Comparison of ENCODE assay signal across 33 mouse cellular contexts in genomic region chr2:7224346-7225071, GRCm38 (mm10).
A peak's percentile ranks its signal among the peaks of the same experiment; 100 is the strongest.
DNase-seq lines count a peak whose midpoint lies in the region; ATAC-seq and TF ChIP-seq lines count a peak whose summit lies in the region.
"Had no signal": no experiment of that assay in that cellular context is flagged by ENCODE, and none has a peak within 500 bp of the region (broad histone marks: within the 10 kb centered on the region; RNA-seq: fewer than 3 reads in every experiment).

No protein-coding gene starts in this region.

- no peaks in the 10 kb centered on the region for H3K27me3 ChIP-seq in kidney, postnatal 0 days (ENCODE audit: insufficient read depth, low read length)
- no peaks in the 10 kb centered on the region for H3K27me3 ChIP-seq in heart, embryonic 12.5 days (replicated peaks)
- H3K27me3 ChIP-seq: embryonic facial prominence, embryonic 12.5 days; forebrain, embryonic 15.5 days; limb, embryonic 15.5 days; liver, embryonic 13.5 days; midbrain, embryonic 15.5 days; neural tube, embryonic 12.5 days had no signal

- TF ChIP-seq CTCF in kidney, postnatal 0 days (IDR thresholded peaks at IDR 0.05; ENCODE audit: low read depth) = no peak

- H3K36me3 ChIP-seq in kidney, postnatal 0 days (ENCODE audit: insufficient read depth, low read length) = no peaks in the 10 kb centered on the region
- no peaks in the 10 kb centered on the region for H3K36me3 ChIP-seq in heart, embryonic 12.5 days
- H3K36me3 ChIP-seq: embryonic facial prominence, embryonic 12.5 days; forebrain, embryonic 15.5 days; G1E; heart, embryonic 10.5 days; limb, embryonic 10.5 days; limb, embryonic 15.5 days; liver, embryonic 13.5 days; midbrain, embryonic 10.5 days; midbrain, embryonic 15.5 days; neural tube, embryonic 12.5 days had no signal

- H3K27ac ChIP-seq in kidney, postnatal 0 days = no peak overlapping the region
- no peak overlapping the region for H3K27ac ChIP-seq in heart, embryonic 12.5 days (ENCODE audit: poor library complexity, severe bottlenecking)
- H3K27ac ChIP-seq: embryonic facial prominence, embryonic 12.5 days; forebrain, embryonic 15.5 days; heart, embryonic 10.5 days; hindbrain, embryonic 14.5 days; limb, embryonic 10.5 days; limb, embryonic 15.5 days; liver, embryonic 13.5 days; midbrain, embryonic 15.5 days; neural tube, embryonic 12.5 days had no signal

- no peak for ATAC-seq in kidney, postnatal 0 days (replicated peaks; ENCODE audit: low FRiP score, low read depth)
- no peak for ATAC-seq in heart, embryonic 12.5 days (ENCODE audit: insufficient number of reproducible peaks, low FRiP score)
- ATAC-seq in megakaryocyte, adult 5-6 weeks (ENCODE audit: poor library complexity, severe bottlenecking) = no peak
- ATAC-seq: forebrain, embryonic 15.5 days; intestine, postnatal 0 days; midbrain, embryonic 15.5 days had no signal

- H3K4me2 ChIP-seq in kidney, postnatal 0 days (ENCODE audit: low read length) = no peak overlapping the region
- no peak overlapping the region for H3K4me2 ChIP-seq in heart, embryonic 12.5 days
- H3K4me2 ChIP-seq: embryonic facial prominence, embryonic 12.5 days; forebrain, embryonic 15.5 days; hindbrain, embryonic 14.5 days; limb, embryonic 15.5 days; liver, embryonic 13.5 days; midbrain, embryonic 15.5 days; neural tube, embryonic 12.5 days had no signal

- no peak overlapping the region for H3K9ac ChIP-seq in kidney, postnatal 0 days (ENCODE audit: low read depth, low read length)
- no peak overlapping the region for H3K9ac ChIP-seq in heart, embryonic 12.5 days
- H3K9ac ChIP-seq: embryonic facial prominence, embryonic 12.5 days; forebrain, embryonic 15.5 days; hindbrain, embryonic 14.5 days; limb, embryonic 15.5 days; liver, embryonic 13.5 days; midbrain, embryonic 15.5 days; neural tube, embryonic 12.5 days had no signal

- H3K4me3 ChIP-seq in kidney, postnatal 0 days (replicated peaks; ENCODE audit: low read depth, low read length) = no peak overlapping the region
- H3K4me3 ChIP-seq in heart, embryonic 12.5 days = no peak overlapping the region
- H3K4me3 ChIP-seq: embryonic facial prominence, embryonic 12.5 days; forebrain, embryonic 15.5 days; heart, embryonic 10.5 days; limb, embryonic 10.5 days; limb, embryonic 15.5 days; liver, embryonic 13.5 days; midbrain, embryonic 10.5 days; midbrain, embryonic 15.5 days; myocyte; neural tube, embryonic 12.5 days had no signal

- WGBS in kidney, postnatal 0 days = 51% methylated on average over 3 of the region's 3 CpGs
- 76% methylated on average over 3 of the region's 3 CpGs for WGBS in heart, embryonic 12.5 days

- H3K9me3 ChIP-seq in kidney, postnatal 0 days (replicated peaks; ENCODE audit: low read length) = no peaks in the 10 kb centered on the region
- no peaks in the 10 kb centered on the region for H3K9me3 ChIP-seq in heart, embryonic 12.5 days (replicated peaks)
- H3K9me3 ChIP-seq: embryonic facial prominence, embryonic 12.5 days; forebrain, embryonic 15.5 days; G1E; heart, embryonic 10.5 days; limb, embryonic 10.5 days; limb, embryonic 15.5 days; liver, embryonic 13.5 days; midbrain, embryonic 10.5 days; midbrain, embryonic 15.5 days; neural tube, embryonic 12.5 days had no signal

- peak; percentile 52 for DNase-seq in kidney, postnatal 0 days (ENCODE audit: low spot score)
- DNase-seq in kidney, postnatal 14 days = no peak
- DNase-seq in 3T3-L1 (ENCODE audit: low read depth, low spot score) = peak; percentile 27
- DNase-seq in Muller cell, postnatal 12 days (ENCODE audit: inconsistent ontology term) = peak; percentile 33
- peak; percentile 50 for DNase-seq in embryo, embryonic 9.5 days (ENCODE audit: extremely low spot score)
- DNase-seq: adrenal gland, postnatal 25 days; cerebellum, adult 18-20 months; cerebellum, postnatal 10 days; gastrocnemius, postnatal 25 days; heart, adult 11 months; heart, postnatal 36 days; kidney, adult 9 months; kidney, postnatal 25 days; liver, embryonic 13.5 days; lung, adult 18-20 months; lung, postnatal 14 days; right cerebral cortex, adult 18-20 months; thymus, adult 18-20 months; thymus, postnatal 25 days had no signal

- no peaks in the 10 kb centered on the region for H3K4me1 ChIP-seq in kidney, postnatal 0 days (replicated peaks; ENCODE audit: insufficient read depth, low read length)
- H3K4me1 ChIP-seq in heart, embryonic 12.5 days (replicated peaks) = peaks cover 10% of the 10 kb centered on the region; the same call in 1 of the 2 replicates
- H3K4me1 ChIP-seq: forebrain, embryonic 15.5 days; limb, embryonic 15.5 days; liver, embryonic 13.5 days; midbrain, embryonic 15.5 days had no signal
